Mouse (Mus musculus) intestine, embryonic 16.5 days (tissue): Measurements from ENCODE around the gene Fh1. TPM values are rescaled to one million over a fixed set of nuclear protein-coding genes. Genes with fewer than 3 reads are reported as not detected.
A peak's percentile ranks its signal among the peaks of the same experiment; 100 is the strongest.

Experiments used
- ATAC-seq: fragments of 200-750 bp; cut with Nextera tagmentation; 2 replicates; pipeline ENCODE4 v1.8.0; 2017; ENCODE audit warnings: moderate TSS enrichment, moderate library complexity
- H3K27ac ChIP-seq: fragments of 300-500 bp; sonication (generic); 2 replicates; pipeline ENCODE4 v1.5.1; 2014; ENCODE audit warnings: mild to moderate bottlenecking, low read length
- H3K27me3 ChIP-seq: fragments of 300-500 bp; sonication (generic); replicated peaks from 2 replicates; pipeline ENCODE4 v1.6.1; 2014; ENCODE audit warnings: low read length, control low read depth, mixed read lengths; ENCODE audit not compliant: control insufficient read depth, insufficient read depth
- H3K36me3 ChIP-seq: fragments of 300-500 bp; sonication (generic); 2 replicates; pipeline ENCODE4 v1.6.1; 2014; ENCODE audit warnings: low read length, control low read depth; ENCODE audit not compliant: control insufficient read depth, insufficient read depth
- H3K4me1 ChIP-seq: fragments of 300-500 bp; sonication (generic); 2 replicates; pipeline ENCODE4 v1.6.1; 2014; ENCODE audit warnings: low read length, control low read depth, mixed read lengths; ENCODE audit not compliant: control insufficient read depth, insufficient read depth
- H3K4me2 ChIP-seq: fragments of 300-500 bp; sonication (generic); 2 replicates; pipeline ENCODE4 v1.6.1; 2014; ENCODE audit warnings: low read depth, low read length, control low read depth
- H3K4me3 ChIP-seq: fragments of 300-500 bp; sonication (generic); 2 replicates; pipeline ENCODE4 v1.5.1; 2014; ENCODE audit warnings: mild to moderate bottlenecking, low read length
- H3K9ac ChIP-seq: fragments of 300-500 bp; sonication (generic); 2 replicates; pipeline ENCODE4 v1.6.1; 2014; ENCODE audit warnings: low read depth, low read length
- H3K9me3 ChIP-seq: fragments of 300-500 bp; sonication (generic); 2 replicates; pipeline ENCODE4 v1.6.1; 2016; ENCODE audit warnings: low read length, control low read depth; ENCODE audit not compliant: control insufficient read depth
- WGBS: fragments of 180-500 bp; shearing (Covaris S2); extraction: QIAGEN DNeasy Blood & Tissue Kit; methylation state at CpG from one replicate; pipeline ENCODE4 v1.1.7; 2014; 5-methylcytosine and 5-hydroxymethylcytosine counted together
- polyA plus RNA-seq: library from polyadenylated mRNA; unstranded; fragments of >200 nt; fragmentation: Nextera tagmentation; extraction: Ambion mirVana; gene quantifications from 2 replicates; pipeline ENCODE4 v1.2.1, GENCODE M21; 2015

Fh1 gene
- polyA plus RNA-seq, 1 experiment from 2014 or later, result 176 TPM

- H3K4me3 ChIP-seq, result no peak overlapping the region
- ATAC-seq, result peak; percentile 89
- H3K27ac ChIP-seq, result no peak overlapping the region
- H3K27me3 ChIP-seq, result no peaks in the 10 kb centered on the region
- no peak overlapping the region for H3K4me2 ChIP-seq
- no peaks in the 10 kb centered on the region for H3K36me3 ChIP-seq
- 33% methylated on average over 9 of the region's 9 CpGs for WGBS
- H3K9me3 ChIP-seq, result no peaks in the 10 kb centered on the region
- H3K9ac ChIP-seq, result no peak overlapping the region
- H3K4me1 ChIP-seq, result no peaks in the 10 kb centered on the region
Observed at GRCm38 (mm10) chr1:175646952-175647351, 21.5 kb upstream of the Fh1 start.

GRCm38 (mm10) chr1:175643496-175644265, 18.2 kb upstream of the Fh1 start:
- H3K4me3 ChIP-seq, result no peak overlapping the region
- H3K9me3 ChIP-seq, result no peaks in the 10 kb centered on the region
- H3K4me2 ChIP-seq, result no peak overlapping the region
- H3K9ac ChIP-seq, result no peak overlapping the region
- H3K36me3 ChIP-seq, result no peaks in the 10 kb centered on the region
- no peak overlapping the region for H3K27ac ChIP-seq
- 63% methylated on average over 5 of the region's 5 CpGs for WGBS
- H3K4me1 ChIP-seq, result no peaks in the 10 kb centered on the region
- H3K27me3 ChIP-seq, result no peaks in the 10 kb centered on the region
- no peak for ATAC-seq

GRCm38 (mm10) chr1:175640435-175641150, 15.2 kb upstream of the Fh1 start:
- ATAC-seq, result no peak
- Histone ChIP-seq H3K27me3 (no peaks in the 10 kb centered on the region), H3K9me3 (no peaks in the 10 kb centered on the region), H3K4me1 (no peaks in the 10 kb centered on the region), H3K4me2 (no peak overlapping the region), H3K36me3 (no peaks in the 10 kb centered on the region), H3K4me3 (no peak overlapping the region), H3K27ac (no peak overlapping the region), H3K9ac (no peak overlapping the region)
- 74% methylated on average over 6 of the region's 6 CpGs for WGBS

DNA sequence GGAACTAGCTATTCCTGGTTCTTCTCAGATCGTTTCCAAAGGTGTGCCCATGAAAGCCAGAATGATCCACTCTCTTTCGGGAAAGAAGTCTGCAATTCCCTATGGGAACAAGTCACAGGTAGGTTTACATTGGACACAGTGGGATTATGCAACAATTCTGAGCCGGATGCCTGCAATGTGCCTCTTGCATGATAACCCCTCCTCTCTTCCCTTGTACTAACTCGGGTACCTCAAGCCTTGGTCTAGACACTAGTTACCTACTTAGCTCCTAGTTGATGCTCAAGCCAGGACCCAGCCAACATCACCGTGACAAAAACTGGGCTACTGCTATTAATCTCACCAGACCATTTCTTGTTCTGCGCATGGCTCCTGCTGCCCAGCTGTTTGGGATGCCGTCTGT, 13.6 kb upstream of the Fh1 start:
- no peak overlapping the region for H3K4me3 ChIP-seq
- no peaks in the 10 kb centered on the region for H3K4me1 ChIP-seq
- 83% methylated on average over 7 of the region's 7 CpGs for WGBS
- H3K27ac ChIP-seq, result no peak overlapping the region
- H3K36me3 ChIP-seq, result no peaks in the 10 kb centered on the region
- no peaks in the 10 kb centered on the region for H3K27me3 ChIP-seq
- H3K9ac ChIP-seq, result no peak overlapping the region
- H3K9me3 ChIP-seq, result no peaks in the 10 kb centered on the region
- no peak for ATAC-seq
- H3K4me2 ChIP-seq, result no peak overlapping the region

DNA sequence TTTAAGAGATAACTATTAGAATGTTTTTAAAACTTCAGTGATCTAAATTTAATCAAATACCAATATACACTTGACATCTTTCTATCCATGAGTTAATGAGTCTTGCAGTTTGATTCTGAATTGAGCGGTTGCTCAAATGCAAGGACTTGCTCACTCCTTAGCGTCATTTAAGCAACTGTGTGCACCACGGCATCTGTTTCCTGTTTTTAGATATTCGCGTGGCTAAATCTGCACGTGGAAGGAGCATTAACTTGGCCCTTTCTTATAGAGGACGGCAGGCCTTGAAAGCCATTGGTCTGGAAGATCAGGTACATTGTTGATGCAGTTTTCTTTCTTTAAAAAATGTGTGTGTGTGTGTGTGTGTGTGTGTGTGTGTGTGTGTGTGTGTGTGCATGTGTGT, 12.2 kb upstream of the Fh1 start:
- H3K27me3 ChIP-seq, result no peaks in the 10 kb centered on the region

GRCm38 (mm10) chr1:175632470-175632869, 7.0 kb upstream of the Fh1 start:
- H3K36me3 ChIP-seq, result no peaks in the 10 kb centered on the region
- 0 out of 2 replicates have a peak, but pooled peaks have one; percentile 32 for ATAC-seq
- H3K4me2 ChIP-seq, result no peak overlapping the region
- H3K4me3 ChIP-seq, result no peak overlapping the region
- H3K9ac ChIP-seq, result no peak overlapping the region
- 97% methylated on average over 14 of the region's 14 CpGs for WGBS
- no peak overlapping the region for H3K27ac ChIP-seq
- H3K4me1 ChIP-seq, result no peaks in the 10 kb centered on the region
- no peaks in the 10 kb centered on the region for H3K9me3 ChIP-seq
- H3K27me3 ChIP-seq, result no peaks in the 10 kb centered on the region

More for the DNA sequence above, 12.2 kb upstream of the Fh1 start:
- Histone ChIP-seq H3K4me3 (no peak overlapping the region), H3K36me3 (no peaks in the 10 kb centered on the region), H3K9ac (no peak overlapping the region), H3K27ac (no peak overlapping the region), H3K4me1 (no peaks in the 10 kb centered on the region), H3K9me3 (no peaks in the 10 kb centered on the region), H3K4me2 (no peak overlapping the region)
- ATAC-seq, result no peak
- WGBS, result 72% methylated on average over 7 of the region's 7 CpGs

DNA sequence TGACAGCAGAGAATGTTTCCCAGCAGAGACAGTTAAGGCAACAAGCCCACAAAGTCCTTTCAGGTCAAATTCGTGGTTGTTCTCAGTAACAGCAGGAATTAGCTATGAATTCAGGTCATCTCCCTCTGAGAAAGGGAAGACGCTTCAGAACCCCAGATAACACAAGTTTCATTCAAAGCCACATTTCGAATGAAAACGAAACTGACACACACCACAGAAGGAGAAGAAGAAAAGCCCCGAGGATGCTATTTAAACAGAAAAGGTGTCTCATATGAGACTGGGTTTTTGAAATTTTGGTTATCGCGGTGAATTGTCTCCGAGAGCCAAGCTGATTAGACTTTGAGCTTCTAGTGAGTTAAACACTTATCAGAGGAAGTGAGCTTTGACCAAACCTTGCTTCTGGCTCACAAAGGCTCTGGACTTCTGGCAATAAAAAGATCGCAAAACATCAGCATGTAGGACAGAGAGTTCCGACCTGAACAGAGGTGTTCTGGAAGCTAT, 6.3 kb upstream of the Fh1 start:
- Histone ChIP-seq H3K9me3 (no peaks in the 10 kb centered on the region), H3K27ac (no peak overlapping the region), H3K4me3 (no peak overlapping the region), H3K27me3 (no peaks in the 10 kb centered on the region), H3K4me1 (no peaks in the 10 kb centered on the region), H3K4me2 (peak overlapping the region; percentile 26; the same call in 1 of the 2 replicates), H3K36me3 (no peaks in the 10 kb centered on the region), H3K9ac (no peak overlapping the region)
- WGBS, result 62% methylated on average over 10 of the region's 10 CpGs
- ATAC-seq, result peak; percentile 88

- ATAC-seq, result no peak
- Histone ChIP-seq H3K4me3 (no peak overlapping the region), H3K36me3 (no peaks in the 10 kb centered on the region), H3K4me1 (no peaks in the 10 kb centered on the region), H3K9me3 (no peaks in the 10 kb centered on the region), H3K27me3 (no peaks in the 10 kb centered on the region), H3K4me2 (no peak overlapping the region), H3K9ac (no peak overlapping the region), H3K27ac (no peak overlapping the region)
- WGBS, result 89% methylated on average over 3 of the region's 3 CpGs
Observed at GRCm38 (mm10) chr1:175631080-175631479, 5.6 kb upstream of the Fh1 start.

DNA sequence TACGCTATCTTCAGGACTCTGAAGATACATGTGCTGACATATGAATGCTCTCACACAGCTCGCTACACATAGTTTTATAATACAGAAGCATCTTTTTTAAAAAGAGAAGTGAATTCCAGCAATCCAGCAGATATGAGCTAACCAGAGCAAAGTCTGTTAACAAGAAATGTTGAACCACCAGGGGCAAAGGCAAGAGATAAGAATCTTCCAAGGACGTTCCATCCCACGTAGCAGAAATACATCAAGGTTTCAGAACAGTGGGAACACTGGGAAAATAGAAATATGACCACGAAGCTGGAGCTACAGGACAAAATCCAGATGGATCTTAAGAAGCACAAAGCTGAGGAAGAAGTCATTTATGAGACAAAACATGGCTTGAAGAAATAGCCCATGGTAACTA, 4.9 kb upstream of the Fh1 start:
- 70% methylated on average over 5 of the region's 5 CpGs for WGBS
- no peaks in the 10 kb centered on the region for H3K36me3 ChIP-seq
- H3K9ac ChIP-seq, result no peak overlapping the region
- H3K4me2 ChIP-seq, result no peak overlapping the region
- ATAC-seq, result no peak
- H3K4me1 ChIP-seq, result no peaks in the 10 kb centered on the region
- H3K27me3 ChIP-seq, result no peaks in the 10 kb centered on the region
- no peak overlapping the region for H3K27ac ChIP-seq
- no peaks in the 10 kb centered on the region for H3K9me3 ChIP-seq
- H3K4me3 ChIP-seq, result no peak overlapping the region
